Mouse (Mus musculus) left cerebral cortex, postnatal 36 days (tissue): ENCODE measurements at regions not wholly inside any gene's neighbourhood (a gene's known extent, or its start where the extent isn't known, plus 50 kb on each side); places are given as distances from the start of the nearest gene placed in this dataset.

Source experiments
- DNase-seq, 2 experiments: peaks; one replicate each; pipeline ENCODE4 v3.0.0; 2021 to 2022; ENCODE audit warnings: low spot score in 2 of 2, mixed read lengths in 1 of 2
- intact Hi-C: fragments of 180-260 bp; cut with DNase I; formaldehyde crosslinking; loops from one replicate; pipeline ENCODE4 v1.15.1; 2025

GRCm38 (mm10) chr2:171693526-171693925 lies 349.7 kb downstream of the Cbln4 start:
- intact Hi-C loops = no loop called here
- DNase-seq = no peak

- intact Hi-C loops = no loop called here
- DNase-seq = no peak
Observed at GRCm38 (mm10) chr2:171690781-171691180, 352.5 kb downstream of the Cbln4 start.

- intact Hi-C loops = no loop called here
- DNase-seq = no peak
Observed at GRCm38 (mm10) chr2:171689102-171689501, 354.2 kb downstream of the Cbln4 start.

- intact Hi-C loops = no loop called here
- no peak for DNase-seq
Observed at GRCm38 (mm10) chr2:171677998-171678397, 365.3 kb downstream of the Cbln4 start.

- intact Hi-C loops = no loop called here
Observed at GRCm38 (mm10) chr2:171677128-171677527, 366.1 kb downstream of the Cbln4 start.

GRCm38 (mm10) chr2:171676083-171676482 lies 367.2 kb downstream of the Cbln4 start:
- no peak for DNase-seq
- intact Hi-C loops = no loop called here

More at GRCm38 (mm10) chr2:171677128-171677527, 366.1 kb downstream of the Cbln4 start:
- DNase-seq = no peak

- intact Hi-C loops = no loop called here
- DNase-seq = no peak
Observed at GRCm38 (mm10) chr2:171675411-171675810, 367.9 kb downstream of the Cbln4 start.

GRCm38 (mm10) chr2:171670945-171671547 lies 372.2 kb downstream of the Cbln4 start:
- DNase-seq = no peak
- intact Hi-C loops = no loop called here

- no peak for DNase-seq
- intact Hi-C loops = no loop called here
Observed at GRCm38 (mm10) chr2:171668791-171669645, 374.2 kb downstream of the Cbln4 start.

- intact Hi-C loops = no loop called here
- no peak for DNase-seq
Observed at GRCm38 (mm10) chr2:171662571-171662970, 380.7 kb downstream of the Cbln4 start.

GRCm38 (mm10) chr2:171661896-171662511 lies 381.3 kb downstream of the Cbln4 start:
- intact Hi-C loops = no loop called here
- DNase-seq = no peak

GRCm38 (mm10) chr2:171657125-171657524 lies 386.1 kb downstream of the Cbln4 start:
- intact Hi-C loops = no loop called here
- DNase-seq = no peak

- intact Hi-C loops = no loop called here
- no peak for DNase-seq
Observed at GRCm38 (mm10) chr2:171641730-171642129, 401.5 kb downstream of the Cbln4 start.

GRCm38 (mm10) chr2:171640478-171640877 lies 402.8 kb downstream of the Cbln4 start:
- intact Hi-C loops = no loop called here
- no peak for DNase-seq

- DNase-seq = no peak
- intact Hi-C loops = no loop called here
Observed at GRCm38 (mm10) chr2:171638931-171639330, 404.3 kb downstream of the Cbln4 start.

- intact Hi-C loops = no loop called here
- DNase-seq = no peak
Observed at GRCm38 (mm10) chr2:171636837-171637236, 406.4 kb downstream of the Cbln4 start.

- no peak for DNase-seq
- intact Hi-C loops = no loop called here
Observed at GRCm38 (mm10) chr2:171633355-171634097, 409.7 kb downstream of the Cbln4 start.

GRCm38 (mm10) chr2:171630101-171630715 lies 413.1 kb downstream of the Cbln4 start:
- intact Hi-C loops = no loop called here
- DNase-seq = no peak

GRCm38 (mm10) chr2:171628182-171628850 lies 414.9 kb downstream of the Cbln4 start:
- intact Hi-C loops = no loop called here
- DNase-seq = no peak
